Mouse (Mus musculus) thymus, postnatal 14 days (tissue): ENCODE results near the gene Gm21969.

Source experiments
- DNase-seq: peaks from one replicate; pipeline ENCODE4 v3.0.0; 2021

Gm21969 gene

DNA sequence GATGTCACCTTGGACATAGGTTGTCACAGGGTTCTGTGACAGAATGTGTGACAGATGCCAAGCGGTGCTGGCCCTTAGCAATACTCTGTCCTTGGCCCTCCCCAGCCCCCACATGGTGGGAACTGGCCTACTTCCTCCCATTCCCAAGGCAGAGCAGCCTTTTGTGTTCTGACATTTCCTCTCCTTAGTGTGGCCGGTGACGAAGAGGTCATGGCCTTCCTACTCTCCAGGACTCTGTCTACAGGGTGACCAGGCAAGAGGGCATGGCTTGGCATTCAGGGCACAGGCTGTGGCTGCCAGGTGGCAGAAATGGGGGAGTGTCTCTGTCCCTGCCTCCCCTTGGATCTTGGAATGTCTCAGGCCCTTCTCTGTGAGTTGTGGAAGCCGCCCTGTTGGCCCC, 15.6 kb upstream of the Gm21969 start:
- DNase-seq = no peak

DNA sequence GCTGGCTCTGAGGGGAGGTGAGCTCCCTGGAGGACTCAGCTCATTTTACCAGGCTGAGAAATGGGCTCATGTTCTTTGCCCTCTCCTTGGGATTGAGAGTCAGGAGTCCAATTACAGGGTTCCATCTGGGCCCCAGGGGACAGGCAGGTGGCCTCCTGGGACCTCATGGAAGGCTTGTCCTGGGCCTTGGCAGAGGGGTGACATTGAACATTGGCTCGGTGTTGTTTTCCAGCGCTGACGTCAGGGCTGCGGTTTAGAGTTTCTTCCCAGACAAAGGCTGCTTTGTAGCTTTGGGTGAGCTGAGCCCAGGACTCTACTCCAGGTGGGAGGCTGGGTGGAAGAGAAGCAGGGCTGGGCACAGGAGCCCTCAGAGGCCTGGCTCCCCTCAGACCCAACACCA, 15.2 kb upstream of the Gm21969 start:
- DNase-seq = no peak

DNA sequence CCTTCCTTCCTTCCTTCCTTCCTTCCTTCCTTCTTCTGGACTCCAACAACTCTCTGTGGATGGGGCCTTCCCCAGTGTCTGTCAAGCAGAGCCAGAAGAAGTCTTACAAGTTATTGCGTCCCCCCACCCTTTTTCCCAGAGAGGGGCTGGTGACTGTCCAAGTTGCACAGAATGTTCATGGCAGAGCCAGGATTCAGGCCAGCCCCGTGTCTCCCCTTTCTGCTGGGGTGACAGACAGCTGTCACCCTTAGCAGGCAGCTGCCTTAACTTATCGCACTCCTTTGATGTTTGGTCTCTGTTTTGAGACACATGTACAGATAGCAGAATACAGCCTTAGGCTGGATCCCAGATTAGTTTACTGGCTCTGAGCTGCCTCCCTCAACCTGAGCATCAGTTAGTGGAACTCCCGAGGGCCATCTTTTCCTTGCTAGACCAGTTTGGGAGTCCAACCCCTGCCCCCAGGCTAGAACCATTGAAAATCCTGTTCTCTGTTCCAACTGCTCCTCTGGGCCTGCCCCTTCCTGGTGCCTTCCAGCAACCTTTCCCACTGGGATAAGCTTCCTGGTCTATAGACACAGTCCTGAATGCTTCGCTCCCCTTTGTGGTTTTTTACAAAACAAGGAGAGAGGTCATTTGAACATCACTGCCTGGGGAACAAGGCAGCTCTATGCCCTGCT, 13.5 kb upstream of the Gm21969 start:
- DNase-seq = no peak

DNA sequence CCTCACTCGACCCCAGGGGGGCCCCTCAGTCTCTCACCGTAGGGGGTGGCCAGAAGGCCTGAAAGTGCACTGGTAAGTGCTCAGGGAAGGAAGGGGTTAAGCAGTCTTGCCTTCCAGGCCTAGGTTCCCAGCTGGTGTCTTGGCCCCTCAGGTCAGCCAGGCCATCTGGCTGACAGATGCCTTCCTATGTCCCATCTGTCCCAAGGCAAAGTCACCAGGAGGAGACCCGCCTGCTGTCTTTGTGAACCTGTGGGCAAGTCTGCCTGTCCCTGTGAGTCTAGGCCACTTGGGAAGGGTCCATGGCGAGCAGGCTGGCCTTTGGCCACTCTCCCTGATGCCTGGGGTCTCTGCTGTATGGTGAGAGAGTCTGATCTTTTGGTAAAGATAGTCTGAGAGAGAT, 12.5 kb upstream of the Gm21969 start:
- DNase-seq = no peak

DNA sequence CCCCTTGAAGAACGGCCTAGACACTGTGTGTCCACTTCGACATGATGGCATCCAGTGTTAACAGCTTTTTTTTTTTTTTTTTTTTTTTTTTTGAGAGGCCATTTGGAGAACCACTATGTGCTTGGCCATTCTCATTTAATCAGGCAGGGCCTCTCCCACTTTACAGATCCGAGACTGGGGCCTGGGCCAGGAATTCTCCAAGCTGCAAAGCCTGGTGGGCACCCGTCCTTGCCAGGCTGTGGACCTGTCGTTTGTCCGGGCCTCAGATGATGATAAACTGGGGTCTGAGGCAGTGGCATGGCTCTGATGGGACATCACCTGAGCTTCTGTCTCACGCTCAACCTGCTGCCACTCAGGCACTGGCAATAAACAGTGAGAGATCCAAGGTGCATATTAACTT, 10.1 kb upstream of the Gm21969 start:
- DNase-seq = no peak

DNA sequence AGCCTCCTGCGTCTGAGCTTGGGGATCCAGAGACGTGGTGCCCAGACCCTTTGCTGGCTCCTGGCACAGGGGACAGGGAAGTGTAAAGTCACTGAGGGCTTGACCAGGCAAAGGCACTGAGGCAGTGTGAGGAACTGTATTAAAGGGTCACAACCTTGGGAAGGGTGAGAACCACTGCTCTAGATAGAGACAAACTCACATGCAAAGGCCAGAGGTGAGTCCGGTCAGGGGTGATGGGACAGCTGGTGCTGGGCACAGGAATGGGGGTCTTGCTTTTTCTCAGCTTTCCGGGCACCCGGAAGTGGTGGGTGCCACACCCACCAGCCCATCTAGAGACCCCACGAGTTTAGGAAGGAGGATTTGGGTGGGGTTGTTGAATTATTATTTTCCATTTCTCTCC, 9.6 kb upstream of the Gm21969 start:
- no peak for DNase-seq

DNA sequence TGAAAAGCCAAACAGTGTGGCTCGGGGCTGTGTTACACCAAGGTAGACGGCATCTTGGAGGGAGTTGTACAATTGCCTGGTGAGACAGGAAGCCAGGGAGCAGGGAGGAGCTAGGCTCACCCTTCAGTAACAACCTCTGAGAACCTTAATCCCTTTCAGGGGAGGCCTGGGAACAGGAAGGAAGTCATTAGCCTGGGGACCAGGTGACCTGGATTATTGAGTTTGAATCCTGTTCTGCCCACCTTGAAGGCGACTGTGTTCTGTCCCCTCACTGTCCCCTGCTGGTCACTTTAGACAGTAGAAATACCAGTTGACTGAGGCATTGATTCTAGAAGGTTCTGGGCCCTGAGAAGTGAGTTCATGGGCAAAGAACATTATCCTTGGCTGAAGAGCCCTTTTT, 8.9 kb upstream of the Gm21969 start:
- DNase-seq = no peak

DNA sequence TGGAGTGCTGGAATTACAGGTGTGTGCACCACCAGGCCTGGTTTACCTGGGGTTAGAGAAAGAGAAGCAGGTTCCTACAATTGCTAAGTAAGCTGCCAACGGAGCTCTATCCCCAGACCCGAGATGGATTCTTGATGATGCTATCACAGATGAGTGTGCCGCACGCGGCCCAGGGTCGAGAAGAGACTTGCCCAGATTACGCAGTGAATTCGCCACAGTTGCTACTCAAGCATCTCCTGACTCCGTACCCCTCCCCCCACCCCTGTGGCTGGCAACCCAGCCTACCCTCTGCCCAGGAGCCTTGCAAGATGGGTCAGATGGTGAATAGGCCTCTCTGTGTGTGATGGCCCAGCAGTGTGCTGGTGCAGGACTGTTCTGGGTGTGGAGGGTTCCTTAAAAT, 6.3 kb upstream of the Gm21969 start:
- DNase-seq = no peak

DNA sequence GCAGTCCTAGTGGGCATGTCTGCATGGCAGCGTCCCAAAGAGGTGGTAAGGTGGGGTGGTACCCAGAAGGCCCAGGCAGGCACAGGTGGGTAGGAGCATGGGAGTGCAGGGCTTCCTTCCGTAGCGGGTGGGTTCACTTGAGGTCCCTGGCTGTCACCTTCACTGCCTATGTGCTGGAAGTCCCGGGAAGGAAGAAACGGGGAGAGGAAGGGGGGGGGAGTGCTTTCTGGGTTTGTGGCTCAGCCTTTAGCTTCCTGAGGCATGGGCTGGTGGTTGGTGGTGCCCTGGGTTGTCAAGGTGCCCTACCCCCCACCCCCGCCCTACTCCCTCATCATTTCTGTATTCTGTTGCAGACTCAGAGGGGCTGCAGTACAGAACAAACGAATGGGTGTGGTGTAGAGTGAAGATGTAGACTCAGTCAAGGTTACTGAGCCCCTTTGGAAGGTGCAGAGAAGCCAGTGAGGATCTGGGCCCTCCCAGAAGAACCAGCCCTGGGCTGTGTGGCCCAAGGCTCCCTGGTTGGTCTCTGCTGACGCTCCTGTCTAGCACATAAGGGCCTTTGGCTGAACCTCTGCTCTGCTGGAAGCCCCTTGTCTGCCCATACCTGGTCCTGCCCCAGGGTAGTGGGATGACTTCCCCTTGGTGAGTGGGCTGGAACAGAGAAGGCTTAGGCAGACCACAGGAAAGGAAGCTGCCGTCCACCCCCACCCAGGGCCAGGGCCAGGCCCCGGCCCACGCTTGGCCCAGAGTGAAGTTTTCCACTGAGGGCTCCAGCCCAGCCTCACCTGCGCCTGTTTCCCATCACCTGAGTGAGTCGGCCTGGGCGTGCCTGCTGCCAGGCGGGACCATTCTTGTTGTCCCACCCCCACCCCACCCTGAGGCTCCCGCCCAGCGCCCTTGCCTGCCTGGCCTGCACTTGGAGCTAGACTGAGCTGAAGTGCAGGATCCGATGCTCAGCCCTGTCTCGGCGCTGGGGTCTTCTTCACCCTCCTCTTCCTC, 5.4 kb upstream of the Gm21969 start:
- peak; percentile 52 for DNase-seq

DNA sequence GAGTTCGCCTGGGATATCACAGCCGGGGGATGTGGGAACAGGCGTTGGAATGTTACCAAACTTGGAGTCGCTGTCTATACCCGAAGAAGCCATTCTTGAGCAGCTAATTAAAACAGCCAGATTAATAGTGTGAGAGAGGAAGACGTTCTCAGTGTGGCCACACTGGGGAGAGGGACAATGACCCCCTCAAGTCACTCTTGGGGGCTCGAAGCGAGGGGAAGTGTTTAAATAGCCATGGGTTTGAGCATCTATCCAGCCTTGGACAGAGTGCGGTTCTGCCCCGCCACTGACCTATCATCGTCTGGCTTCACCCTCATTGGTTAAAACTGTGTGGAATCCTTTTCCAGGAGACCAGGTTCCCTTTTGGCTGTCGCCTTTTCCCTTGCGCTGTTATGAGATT, 4.6 kb upstream of the Gm21969 start:
- DNase-seq = no peak

DNA sequence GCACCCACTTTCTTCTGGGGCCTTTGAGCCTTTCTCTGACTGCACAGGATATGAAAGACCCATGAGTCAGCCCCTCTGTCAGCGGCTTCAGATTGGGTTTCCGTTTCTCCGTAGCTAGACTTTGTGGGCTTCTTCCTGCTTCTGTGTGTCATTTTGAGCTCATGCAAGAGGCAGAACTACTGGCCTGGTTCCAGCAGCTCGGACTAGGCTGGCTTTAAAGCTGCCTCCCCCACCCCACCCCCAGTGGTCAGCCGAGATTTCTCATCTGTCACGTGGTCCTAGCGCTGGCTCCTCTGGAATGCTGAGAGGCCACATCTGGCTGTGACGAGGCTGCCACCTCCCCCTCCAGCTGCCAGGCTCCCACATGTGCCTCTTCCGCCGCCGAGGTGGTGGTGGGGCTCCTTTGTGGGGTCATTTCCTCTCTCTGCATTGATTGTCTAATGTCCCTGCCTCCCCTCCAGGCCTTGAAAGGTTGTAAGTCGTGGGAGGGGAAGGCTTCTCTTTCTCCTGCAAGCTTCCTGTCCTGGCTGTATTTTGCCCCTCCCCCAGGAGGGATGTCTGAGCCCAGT, 4.0 kb upstream of the Gm21969 start:
- peak; percentile 80 for DNase-seq

DNA sequence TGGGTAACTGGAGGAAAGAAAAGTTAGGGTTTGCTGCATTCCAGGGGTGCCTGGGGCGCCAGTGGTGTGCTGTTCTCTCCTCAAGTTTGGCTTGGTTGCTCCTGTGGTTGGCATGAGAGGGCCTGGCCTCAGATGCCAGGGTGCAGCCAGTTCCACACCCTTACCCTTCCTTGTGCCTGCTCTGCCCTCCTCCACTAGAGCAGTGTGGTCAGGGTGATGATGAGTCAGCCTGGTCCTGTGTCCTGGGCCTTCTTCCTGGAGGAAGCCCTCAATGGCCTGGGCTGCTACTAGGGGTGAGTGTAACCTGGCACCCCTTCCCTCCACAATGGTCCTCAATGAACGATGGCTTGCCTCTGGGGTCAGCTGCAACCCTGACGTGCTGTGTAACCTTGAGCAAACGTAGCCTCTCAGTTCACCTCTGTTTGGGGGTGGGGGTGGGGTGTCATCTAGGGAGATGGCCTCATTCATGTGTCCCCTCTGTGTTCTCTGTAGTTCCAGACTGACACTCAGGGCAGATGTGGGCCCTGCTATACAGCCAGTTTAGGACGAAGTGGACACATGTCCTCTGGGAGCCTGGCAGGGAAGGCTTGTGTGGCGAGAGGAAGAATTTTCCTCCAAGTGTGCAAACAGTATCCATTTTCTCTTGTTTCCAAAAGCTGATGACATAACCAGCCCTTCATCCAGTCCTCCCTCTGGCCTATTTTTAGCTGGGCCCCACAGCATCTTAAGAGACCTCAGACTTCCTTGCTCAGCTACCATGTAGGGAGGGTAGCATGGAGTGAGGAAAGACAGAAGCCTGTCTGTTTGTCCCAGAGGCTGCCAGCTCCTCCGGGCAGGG, 1.2 kb upstream of the Gm21969 start:
- DNase-seq = no peak

DNA sequence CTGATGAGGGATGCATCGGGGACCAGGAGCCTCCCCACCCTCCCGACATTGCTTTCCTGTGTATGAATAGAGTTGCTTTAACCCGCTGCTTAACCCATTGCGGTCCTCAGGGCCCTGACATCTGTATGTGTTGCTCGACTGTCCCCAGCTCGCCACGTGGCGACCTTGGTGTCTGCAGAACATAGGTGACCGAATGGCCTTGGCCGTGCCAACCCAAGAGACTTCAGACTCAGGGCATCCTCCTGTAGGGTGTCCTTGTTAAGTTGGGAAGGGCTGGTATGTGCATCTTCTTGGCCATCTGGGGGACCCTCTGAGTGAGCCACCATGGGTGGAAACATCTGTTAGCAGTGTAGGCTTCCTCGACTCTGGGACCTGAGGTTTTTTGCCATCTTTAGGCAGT, 2.2 kb downstream of the Gm21969 start:
- no peak for DNase-seq

DNA sequence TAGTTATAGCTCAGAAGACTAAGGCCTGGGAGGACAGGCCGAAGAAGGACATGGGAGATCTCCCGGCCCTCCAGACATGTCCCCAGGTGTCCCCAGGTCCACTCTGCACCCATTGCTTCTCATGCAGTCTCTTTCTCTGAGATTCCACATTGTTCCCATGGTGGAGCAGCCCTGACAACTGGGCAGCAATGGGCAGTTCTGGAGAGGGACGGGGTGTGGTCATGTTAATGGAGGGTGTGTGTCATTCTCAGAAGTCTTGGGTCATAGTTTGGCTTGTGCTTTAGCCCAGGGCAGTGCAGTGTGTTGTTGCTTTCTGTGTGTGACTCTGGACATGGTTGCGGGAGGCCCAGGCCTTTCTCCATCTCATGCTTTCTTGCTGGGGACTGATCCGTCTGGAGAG, 3.7 kb downstream of the Gm21969 start:
- DNase-seq = no peak

DNA sequence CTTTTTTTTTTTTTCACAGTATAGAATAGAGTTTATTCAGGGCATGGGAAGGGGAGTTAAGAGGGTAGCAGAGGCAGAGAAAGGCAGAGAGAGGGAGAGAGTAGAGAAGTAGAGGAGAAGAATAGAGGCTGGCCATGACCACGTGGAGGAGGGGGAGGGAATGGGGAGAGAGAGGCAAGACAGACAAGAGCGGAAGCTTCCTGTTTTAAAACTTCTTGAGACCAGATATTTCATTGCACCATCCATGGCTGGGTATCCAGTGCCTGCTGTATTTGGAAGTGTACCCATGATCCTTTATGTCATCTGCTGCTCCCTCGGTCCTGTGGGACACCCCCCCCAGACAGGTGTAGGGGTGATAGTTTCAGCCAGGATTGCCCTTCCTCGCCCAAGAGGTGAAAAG, 6.0 kb downstream of the Gm21969 start:
- DNase-seq = no peak

DNA sequence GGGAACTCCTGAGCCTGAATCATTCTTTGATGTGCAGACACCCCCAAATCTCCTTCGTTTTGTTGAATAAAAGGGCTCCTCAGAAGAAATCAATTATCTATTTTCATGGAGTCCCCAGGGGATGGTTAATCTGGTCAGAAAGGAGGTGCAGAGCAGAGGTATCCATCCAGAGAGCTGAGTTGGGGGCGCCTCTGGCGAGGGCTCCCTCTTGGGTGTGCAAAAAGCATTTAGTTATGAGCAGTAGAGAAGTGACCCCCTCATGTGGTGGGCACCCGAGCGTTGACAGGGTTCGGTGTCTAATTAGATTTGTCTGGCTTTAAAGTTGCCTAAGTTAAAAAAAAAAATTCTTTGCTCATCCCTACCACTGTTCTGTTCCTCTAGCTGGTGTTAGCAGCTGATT, 8.0 kb downstream of the Gm21969 start:
- DNase-seq = no peak

DNA sequence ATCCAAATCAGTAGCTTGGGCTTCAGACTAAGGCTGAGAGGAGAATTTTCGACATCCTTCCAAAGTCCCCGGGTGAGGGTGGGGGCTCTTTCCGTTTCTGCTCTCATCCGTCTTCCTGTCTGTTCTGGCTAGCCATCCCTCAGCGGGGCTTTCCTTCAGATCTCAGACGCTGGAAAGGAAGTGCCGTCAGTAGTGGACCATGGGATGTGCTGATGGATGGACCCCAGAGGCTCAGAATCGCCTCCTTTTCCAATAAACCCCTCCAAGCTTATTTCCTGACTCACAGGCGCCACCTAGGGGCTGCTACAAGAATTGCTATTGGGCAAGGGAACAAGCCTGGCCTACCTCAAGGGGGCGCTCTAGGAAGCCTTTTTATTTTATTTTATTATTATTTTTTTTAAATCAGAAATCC, 8.6 kb downstream of the Gm21969 start:
- peak; percentile 80 for DNase-seq

DNA sequence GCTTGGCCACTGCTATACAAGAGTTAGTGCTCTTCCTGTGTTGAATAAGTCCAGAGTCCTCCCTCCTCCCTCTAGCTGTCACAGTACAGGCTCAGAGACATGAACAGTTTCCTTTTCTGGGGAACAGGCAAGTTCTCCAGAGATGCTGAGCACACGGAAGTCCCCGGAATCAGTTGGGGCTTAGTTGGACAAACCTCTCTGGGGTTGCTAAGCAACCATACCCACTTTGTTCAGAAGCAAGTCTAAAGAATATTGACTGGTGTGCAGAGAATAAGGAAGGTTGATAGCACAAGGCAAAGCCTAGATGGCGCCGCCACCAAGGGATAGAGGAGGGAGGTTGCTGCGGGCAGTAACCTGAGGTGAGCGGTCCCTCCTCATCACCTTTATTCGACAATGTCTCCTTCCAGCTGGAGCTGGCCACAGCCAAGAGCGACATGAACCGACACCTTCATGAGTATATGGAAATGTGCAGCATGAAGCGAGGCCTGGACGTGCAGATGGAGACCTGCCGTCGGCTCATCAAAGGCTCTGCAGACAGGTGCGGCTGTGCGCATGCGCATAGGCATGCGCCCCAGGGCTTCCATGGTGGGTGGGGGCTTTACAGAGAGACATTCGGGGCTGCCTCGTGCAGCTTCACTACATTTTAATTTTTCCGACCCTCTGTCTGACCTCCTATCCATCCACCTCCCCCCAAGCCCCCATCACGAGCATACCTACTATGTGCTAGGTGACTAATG, 11.7 kb downstream of the Gm21969 start:
- DNase-seq = no peak

DNA sequence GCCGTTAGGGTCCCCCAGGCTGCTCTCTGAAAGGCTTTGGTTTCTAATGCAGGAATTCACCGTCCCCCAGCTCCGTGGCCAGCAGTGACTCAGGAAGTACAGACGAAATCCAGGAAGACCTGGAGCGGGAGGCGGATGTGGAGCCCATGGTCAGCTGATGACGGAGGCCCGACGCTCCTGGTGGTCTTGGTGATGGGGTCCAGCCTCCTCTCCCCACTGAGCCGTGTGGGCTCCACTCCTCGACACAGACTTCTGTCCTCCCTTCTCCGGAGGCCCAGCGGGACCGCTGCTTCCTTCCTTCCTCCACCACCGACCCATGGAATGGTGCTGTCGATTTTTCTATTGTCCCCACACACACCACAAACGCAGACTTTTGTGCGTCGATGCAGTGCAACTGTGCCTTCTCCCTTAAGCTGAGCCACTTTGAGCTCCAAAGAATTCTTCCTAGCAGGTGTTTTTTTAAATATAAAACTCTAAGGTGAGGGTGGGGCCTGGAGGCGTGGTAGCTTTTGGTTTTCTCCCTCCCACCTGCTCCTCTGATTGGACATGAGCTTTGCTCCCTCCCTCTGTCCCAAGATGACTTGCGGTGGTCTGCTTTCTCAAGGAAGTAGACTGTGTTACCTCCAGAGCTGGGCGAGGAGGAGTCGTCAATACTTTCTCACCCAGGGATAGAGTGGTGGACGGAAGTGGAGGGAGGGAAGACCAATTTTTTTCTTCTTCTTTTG, 13.5 kb downstream of the Gm21969 start:
- peak; percentile 85 for DNase-seq

DNA sequence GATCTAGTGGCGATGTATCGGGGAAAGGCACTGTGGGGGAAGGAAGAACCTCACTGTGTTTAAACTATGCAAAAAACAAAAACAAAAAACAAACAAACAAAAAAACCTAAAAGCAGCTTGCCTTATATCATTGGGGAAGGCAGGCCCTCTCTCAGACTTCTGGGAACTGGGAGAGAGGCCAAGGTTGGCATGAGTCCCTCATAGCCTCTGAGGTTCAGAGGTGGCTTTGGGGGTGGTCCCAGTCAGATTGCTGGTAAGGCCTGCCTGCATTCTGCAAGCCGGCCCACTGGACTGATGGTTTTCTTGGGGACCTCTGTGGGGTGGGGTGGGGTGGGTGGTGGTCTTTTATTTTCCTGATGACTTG, 14.0 kb downstream of the Gm21969 start:
- peak; percentile 23 for DNase-seq

DNA sequence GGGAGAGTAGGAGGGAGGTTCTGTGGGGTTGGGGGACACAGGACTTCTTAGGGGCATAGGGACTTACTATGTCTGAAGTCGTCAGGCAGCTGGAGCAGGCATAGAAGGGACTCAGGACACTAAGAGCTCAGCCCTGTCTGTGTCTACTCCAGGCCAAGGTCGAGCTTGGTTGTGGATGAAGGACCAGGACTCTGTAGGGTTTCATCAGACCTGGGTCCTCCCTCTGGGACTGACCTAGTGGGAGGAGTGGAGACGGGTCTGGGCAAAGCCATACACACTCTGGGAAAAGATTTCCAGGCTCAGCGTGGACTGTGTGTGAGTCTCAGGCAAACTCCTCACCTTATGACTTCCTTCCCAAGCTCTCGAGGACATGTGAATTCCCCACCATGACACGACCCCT, 16.8 kb downstream of the Gm21969 start:
- no peak for DNase-seq
